Comparison of ENCODE assay signal across 8 mouse cellular contexts in genomic region chr1:41652646-41653427, GRCm38 (mm10).
DNase-seq lines count a peak whose midpoint lies in the region; ATAC-seq lines count a peak whose summit lies in the region.

No protein-coding gene starts in this region.

- peak; percentile 90 for ATAC-seq in forebrain, embryonic 15.5 days (replicated peaks)

- intact Hi-C loops in heart, postnatal 10 days (cut with DNase I) = no loop called here

- H3K4me1 ChIP-seq in forebrain, embryonic 15.5 days = peaks cover 20% of the 10 kb centered on the region

- H3K4me2 ChIP-seq in forebrain, embryonic 15.5 days (replicated peaks) = peak overlapping the region; percentile 37

- no peak overlapping the region for H3K4me3 ChIP-seq in forebrain, embryonic 15.5 days

- no peak overlapping the region for H3K9ac ChIP-seq in forebrain, embryonic 15.5 days (replicated peaks)

- peak overlapping the region; percentile 60 for H3K27ac ChIP-seq in forebrain, embryonic 15.5 days (replicated peaks)

- 10% methylated on average over 8 of the region's 8 CpGs for WGBS in forebrain, embryonic 15.5 days

- peak; percentile 74 for DNase-seq in NIH3T3 (ENCODE audit: low read depth)
- DNase-seq in cerebellum, adult 11 months = peak; percentile 9
- DNase-seq in heart, postnatal 10 days = peak; percentile 87 to 88
- DNase-seq in layer of hippocampus, postnatal 14 days (ENCODE audit: low spot score in 2 of 2) = peak; percentile 76 to 86
- peak; percentile 66 for DNase-seq in mesoderm, embryonic 11.5 days (ENCODE audit: low read depth, low spot score)
- peak; percentile 30 for DNase-seq in skeletal muscle tissue, adult 2 months (ENCODE audit: low read depth, low spot score)
- DNase-seq in thymus, postnatal 10 days (ENCODE audit: low spot score in 2 of 2) = no peak

- no peaks in the 10 kb centered on the region for H3K36me3 ChIP-seq in forebrain, embryonic 15.5 days

- H3K9me3 ChIP-seq in forebrain, embryonic 15.5 days = no peaks in the 10 kb centered on the region

- H3K27me3 ChIP-seq in forebrain, embryonic 15.5 days = no peaks in the 10 kb centered on the region

Comparison
In these comparisons a context has a peak if more than half of its experiments do, and no peak if none do; other contexts are left out.
1. DNase-seq: peak in NIH3T3 (single experiment), cerebellum, adult 11 months (single experiment), heart, postnatal 10 days (2 of 2), layer of hippocampus, postnatal 14 days (2 of 2), mesoderm, embryonic 11.5 days (single experiment) and skeletal muscle tissue, adult 2 months (single experiment); none in thymus, postnatal 10 days (0 of 2).